Mouse (Mus musculus) ES-E14 (cell line): ENCODE results near the gene Glrb. TPM values are rescaled to one million over a fixed set of nuclear protein-coding genes. Genes with fewer than 3 reads are reported as not detected.
A peak's percentile ranks its signal among the peaks of the same experiment; 100 is the strongest.

ENCODE experiments used
- DNase-seq: peaks from one replicate; pipeline ENCODE4 v3.0.0-alpha.2; 2013; ENCODE audit warnings: low read depth, low spot score
- H3K27ac ChIP-seq: 2 replicates; pipeline ENCODE4 v1.5.1; 2012; ENCODE audit warnings: low read depth, mild to moderate bottlenecking, low read length, moderate library complexity, mixed read lengths; ENCODE audit not compliant: poor library complexity, insufficient read depth, severe bottlenecking
- H3K36me3 ChIP-seq: 2 replicates; pipeline ENCODE4 v1.6.1; 2012; ENCODE audit warnings: mild to moderate bottlenecking, low read length, moderate library complexity, mixed read lengths; ENCODE audit not compliant: control insufficient read depth, poor library complexity, insufficient read depth, severe bottlenecking
- H3K4me1 ChIP-seq, 2 experiments: fragments of 150-350 bp in 1 of 2; sonication (generic) in 1 of 2; 2 replicates each; pipeline ENCODE4 v1.6.1; 2012; ENCODE audit warnings: low read length in 2 of 2, mild to moderate bottlenecking in 1 of 2, mixed read lengths in 1 of 2; ENCODE audit not compliant: control insufficient read depth in 2 of 2, insufficient read depth in 2 of 2, poor library complexity in 1 of 2
- H3K4me3 ChIP-seq, 2 experiments: fragments of 150-350 bp in 1 of 2; sonication (generic) in 1 of 2; 2 replicates each; pipeline ENCODE4 v1.5.1; 2012; ENCODE audit warnings: low read length in 2 of 2, low read depth in 1 of 2, mild to moderate bottlenecking in 1 of 2, mixed read lengths in 1 of 2; ENCODE audit not compliant: insufficient read depth in 1 of 2, poor library complexity in 1 of 2, severe bottlenecking in 1 of 2
- H3K9ac ChIP-seq: 2 replicates; pipeline ENCODE4 v1.6.1; 2012; ENCODE audit warnings: low read depth, mild to moderate bottlenecking, low read length, mixed read lengths; ENCODE audit not compliant: poor library complexity, insufficient read depth, severe bottlenecking
- H3K9me3 ChIP-seq: fragments of 150-350 bp; sonication (generic); 2 replicates; pipeline ENCODE4 v1.6.1; 2012; ENCODE audit warnings: low read depth, mild to moderate bottlenecking, low read length; ENCODE audit not compliant: control insufficient read depth, insufficient read depth
- CHD2 ChIP-seq: IDR thresholded peaks from 2 replicates; pipeline ENCODE4 v1.6.1; 2014; ENCODE audit warnings: mild to moderate bottlenecking, low read depth, low read length, inconsistent platforms
- HCFC1 ChIP-seq: IDR thresholded peaks from 2 replicates; pipeline ENCODE4 v1.6.1; 2012; ENCODE audit warnings: low read length, inconsistent platforms, borderline replicate concordance; ENCODE audit not compliant: insufficient read depth
- MAFK ChIP-seq: IDR thresholded peaks from 2 replicates; pipeline ENCODE4 v1.6.1; 2014; ENCODE audit warnings: mild to moderate bottlenecking, low read depth, low read length, inconsistent platforms; ENCODE audit not compliant: insufficient read depth
- ZC3H11A ChIP-seq: IDR thresholded peaks from 2 replicates; pipeline ENCODE4 v1.6.1; 2012; ENCODE audit warnings: low read depth, mild to moderate bottlenecking, inconsistent platforms, low read length, borderline replicate concordance
- ZNF384 ChIP-seq: IDR thresholded peaks from 2 replicates; pipeline ENCODE4 v1.6.1; 2012; ENCODE audit warnings: low read depth, low read length, inconsistent platforms
- in situ Hi-C, 2 experiments: fragments of 600-800 bp; cut with MboI; formaldehyde crosslinking; loops; one replicate each; pipeline ENCODE4 v1.15.1; 2025; ENCODE audit warnings: low sequenced_read_pairs in 2 of 2, inconsistent platforms in 1 of 2; ENCODE audit not compliant: unreplicated experiment in 2 of 2
- total RNA-seq: library from RNA; depleted of rRNA; stranded (reverse); fragments of 300-350 nt; gene quantifications from 2 replicates; pipeline ENCODE4 v1.2.3, GENCODE M21; 2012

Gene Glrb
- total RNA-seq, 1 experiment, result 1.4 TPM

GRCm38 (mm10) chr3:80803811-80804210 lies 109.6 kb downstream of the Glrb start:
- H3K36me3 ChIP-seq, result no peaks in the 10 kb centered on the region
- 0 out of 4 replicates have a peak, but pooled peaks cover 0 to 2% of the 10 kb centered on the region in 2 experiments for H3K4me1 ChIP-seq
- no peak for DNase-seq
- H3K4me3 ChIP-seq, result no peak overlapping the region
- no peak overlapping the region for H3K27ac ChIP-seq
- TF ChIP-seq ZC3H11A (no peak), CHD2 (no peak), ZNF384 (no peak), MAFK (no peak)
- H3K9me3 ChIP-seq, result no peaks in the 10 kb centered on the region
- in situ Hi-C loops, result no loop called here
- no peak overlapping the region for H3K9ac ChIP-seq

GRCm38 (mm10) chr3:80803211-80803610 lies 110.2 kb downstream of the Glrb start:
- Histone ChIP-seq H3K4me1 (0 out of 4 replicates have a peak, but pooled peaks cover 0 to 2% of the 10 kb centered on the region in 2 experiments), H3K9me3 (no peaks in the 10 kb centered on the region), H3K9ac (no peak overlapping the region), H3K36me3 (no peaks in the 10 kb centered on the region), H3K27ac (no peak overlapping the region), H3K4me3 (no peak overlapping the region)
- in situ Hi-C loops, result no loop called here
- DNase-seq, result no peak
- TF ChIP-seq MAFK (no peak), ZC3H11A (no peak), CHD2 (no peak), ZNF384 (no peak)

- H3K9ac ChIP-seq, result no peak within 1 kb of the TSS
Measured at GRCm38 (mm10) chr3:80802596-80803081, 110.8 kb downstream of the Glrb start, which contains the start of gene Gria2. Gene Gria2, minus strand, starts transcription at chr3:80802835.

GRCm38 (mm10) chr3:80801827-80802310 lies 111.6 kb downstream of the Glrb start:
- TF ChIP-seq MAFK, result no peak
- TF ChIP-seq ZNF384, result no peak
- no peak for TF ChIP-seq CHD2
- TF ChIP-seq ZC3H11A, result no peak
- TF ChIP-seq HCFC1, result no peak
- DNase-seq, result no peak
- no peak overlapping the region for H3K9ac ChIP-seq

More at GRCm38 (mm10) chr3:80802596-80803081, 110.8 kb downstream of the Glrb start, which contains the start of gene Gria2:
- H3K36me3 ChIP-seq, result no peaks in the 10 kb centered on the region
- H3K4me3 ChIP-seq, result peak within 1 kb of the TSS; percentile 59 to 64
- peak; percentile 80 for DNase-seq
- 0 out of 4 replicates have a peak, but pooled peaks cover 0 to 2% of the 10 kb centered on the region in 2 experiments for H3K4me1 ChIP-seq
- TF ChIP-seq HCFC1 (no peak), ZNF384 (no peak), ZC3H11A (no peak), MAFK (no peak), CHD2 (no peak)
- no peak within 1 kb of the TSS for H3K27ac ChIP-seq
- H3K9me3 ChIP-seq, result no peaks in the 10 kb centered on the region
- in situ Hi-C loops, result no loop called here

More at GRCm38 (mm10) chr3:80801827-80802310, 111.6 kb downstream of the Glrb start:
- Histone ChIP-seq H3K4me1 (0 out of 4 replicates have a peak, but pooled peaks cover 0 to 2% of the 10 kb centered on the region in 2 experiments), H3K27ac (no peak overlapping the region), H3K9me3 (no peaks in the 10 kb centered on the region), H3K4me3 (no peak overlapping the region), H3K36me3 (no peaks in the 10 kb centered on the region)
- in situ Hi-C loops, result no loop called here
